Mouse (Mus musculus) right cerebral cortex, postnatal 14 days (tissue): ENCODE results near the gene Cbx7.

Experiments
- DNase-seq: peaks from one replicate; pipeline ENCODE4 v3.0.0; 2022

The Cbx7 gene

DNA sequence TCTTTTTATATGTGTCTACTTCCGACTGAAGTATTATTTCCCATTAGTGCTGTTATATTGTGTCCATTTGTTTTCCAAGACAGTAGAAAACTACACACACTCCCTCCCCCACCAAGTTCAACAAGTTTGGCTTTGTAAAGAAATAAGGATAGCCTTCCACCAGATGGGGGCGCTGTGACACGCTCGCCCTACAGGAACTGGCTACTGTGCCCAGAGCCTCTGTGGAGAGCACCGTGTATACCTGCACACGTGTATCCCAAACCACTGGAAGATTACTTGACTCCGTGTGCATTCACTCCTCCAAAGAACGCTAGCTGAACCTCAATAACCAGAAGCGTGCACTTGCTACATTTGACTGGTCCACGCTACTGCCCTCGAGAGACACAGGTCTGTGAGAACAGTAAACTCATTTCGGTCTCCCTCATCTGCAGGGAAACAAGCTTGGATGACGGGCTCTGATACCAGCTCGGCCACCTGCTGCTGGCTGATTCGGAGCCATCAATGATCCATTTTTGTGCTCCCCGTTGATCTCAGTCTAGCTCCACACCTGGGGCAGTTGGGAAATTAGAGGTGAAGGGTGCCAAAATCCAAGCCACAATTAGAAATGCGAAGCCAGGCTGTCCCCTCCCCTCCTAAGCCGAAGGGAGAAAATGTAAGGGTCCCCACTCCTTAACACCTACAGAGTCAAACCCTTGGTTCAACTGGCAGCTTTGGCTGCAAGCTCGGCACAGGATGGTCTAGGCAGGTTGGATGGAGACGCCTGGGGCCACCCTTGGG is 79.3 kb downstream of the Cbx7 start, which contains the start of gene Apobec3:
Gene Apobec3 (plus strand): TSS at position 224 of the 777 bp plus-strand sequence.
- peak; percentile 67 for DNase-seq

DNA sequence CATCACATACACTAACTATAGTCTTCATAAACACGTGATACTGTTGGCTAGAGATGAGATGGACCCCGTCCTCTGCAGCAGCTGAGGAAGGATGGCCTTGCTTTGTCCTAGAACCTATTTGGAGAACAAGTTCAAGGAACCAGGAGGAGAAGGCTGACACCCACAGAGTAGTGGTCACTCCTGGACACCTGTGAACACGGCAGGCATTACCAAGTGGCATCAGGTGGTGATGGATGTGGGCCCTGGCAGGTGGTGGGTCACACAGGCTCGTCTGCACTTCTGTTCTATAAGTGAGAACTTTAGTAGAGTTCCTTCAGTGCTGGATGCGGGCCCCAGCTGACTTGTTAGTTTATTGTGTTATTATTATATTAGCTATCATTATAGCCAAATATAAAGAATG is 86.1 kb downstream of the Cbx7 start:
- DNase-seq = no peak

GRCm38 (mm10) chr15:79883352-79883822 is 87.5 kb downstream of the Cbx7 start:
- DNase-seq = peak; percentile 92

- peak; percentile 66 for DNase-seq
Measured at GRCm38 (mm10) chr15:79882623-79883267, 88.2 kb downstream of the Cbx7 start.

- no peak for DNase-seq
Measured at GRCm38 (mm10) chr15:79880477-79880876, 90.4 kb downstream of the Cbx7 start.

DNA sequence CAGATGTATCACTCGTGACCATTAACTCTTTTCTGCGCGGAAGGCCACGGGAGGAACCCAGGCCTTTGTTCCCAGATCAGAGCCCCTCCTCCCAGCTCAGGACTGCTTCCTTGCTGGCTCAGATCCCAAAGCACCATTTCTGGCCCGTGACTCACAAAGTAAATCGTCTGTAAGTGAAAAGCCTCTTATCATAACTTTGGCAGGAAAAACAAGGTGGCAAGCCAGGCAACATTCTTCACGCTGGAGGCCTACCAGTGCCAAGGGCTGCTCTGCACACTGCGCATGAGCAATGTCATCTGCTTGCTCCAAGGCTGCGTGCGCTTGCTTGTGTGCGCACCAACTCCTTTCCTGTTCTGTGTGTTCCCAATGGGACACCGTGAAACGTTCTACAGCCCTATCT is 91.6 kb downstream of the Cbx7 start:
- DNase-seq = peak; percentile 68

GRCm38 (mm10) chr15:79878725-79879136 is 92.2 kb downstream of the Cbx7 start:
- no peak for DNase-seq

DNA sequence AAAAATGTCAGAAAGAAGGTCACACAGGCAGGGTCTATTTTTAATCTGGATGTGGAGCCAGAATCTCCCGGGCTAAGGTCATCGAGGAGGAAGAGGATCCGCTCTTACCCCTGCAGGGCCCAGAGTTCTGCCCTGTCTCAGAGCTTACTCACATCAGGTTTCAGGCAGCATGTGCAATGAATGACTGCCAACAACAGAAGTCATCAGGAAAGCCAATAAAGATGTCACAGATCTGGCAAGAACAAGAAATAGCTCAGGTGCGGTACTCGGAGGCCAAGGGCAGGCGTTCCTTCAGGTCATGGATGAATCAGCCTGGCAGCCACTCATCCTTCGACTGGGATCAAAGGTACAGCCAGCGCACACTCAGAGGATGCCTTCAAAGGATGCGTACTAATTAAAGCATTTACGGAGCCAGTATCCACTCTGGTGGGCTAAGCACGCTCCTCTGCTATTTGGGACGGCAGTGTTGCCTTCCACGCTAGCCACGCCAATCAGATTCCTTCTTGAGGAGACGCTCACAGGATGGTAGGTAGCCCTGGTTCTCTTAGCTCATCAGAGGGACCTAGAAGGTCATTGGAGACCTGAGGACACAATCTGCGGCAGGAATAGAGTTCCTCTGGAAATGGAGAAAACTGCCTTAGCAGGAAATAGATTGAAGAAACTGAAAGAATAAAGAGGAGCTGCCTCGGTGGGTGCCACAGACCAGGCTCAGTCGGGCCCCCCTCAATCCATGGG is 95.5 kb downstream of the Cbx7 start:
- no peak for DNase-seq

DNA sequence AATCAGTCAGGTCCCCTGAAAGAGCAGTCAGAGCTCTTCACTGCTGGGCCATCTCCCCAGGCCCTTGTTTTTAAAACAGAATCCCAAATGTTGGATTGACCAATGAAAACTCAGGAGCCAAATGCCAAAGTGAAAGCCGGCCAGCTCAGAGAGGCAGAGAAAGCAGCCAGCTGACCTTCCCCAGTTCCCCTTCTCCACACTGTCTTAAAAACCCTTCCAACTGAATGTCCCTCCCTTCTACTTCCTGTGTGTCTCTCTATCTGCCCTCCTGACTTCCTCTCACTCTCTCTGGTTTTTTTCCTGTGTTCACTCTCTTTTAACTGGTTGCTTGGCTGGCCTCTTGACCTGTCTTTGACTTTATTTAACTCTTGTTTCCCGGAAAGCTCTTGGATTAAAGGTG is 96.9 kb downstream of the Cbx7 start:
- no peak for DNase-seq

DNA sequence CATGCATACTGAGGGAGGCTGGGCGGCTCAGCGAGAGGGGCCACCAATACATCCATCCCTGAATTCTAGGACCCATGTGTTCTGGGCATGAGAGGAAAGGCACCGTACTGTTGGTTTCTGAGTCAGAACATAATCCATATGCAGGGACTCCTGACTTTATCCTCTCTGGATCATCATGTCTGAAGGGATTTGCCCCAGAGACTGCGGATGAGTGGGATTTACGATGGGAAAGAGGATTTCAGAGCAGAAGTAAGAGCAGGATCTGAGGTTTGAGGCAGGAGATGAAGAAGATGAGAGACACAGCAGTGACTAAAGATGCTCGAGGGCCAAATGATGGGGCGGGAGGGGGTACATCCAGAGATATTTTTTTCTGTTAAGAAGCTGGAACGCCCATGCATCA is 97.4 kb downstream of the Cbx7 start:
- no peak for DNase-seq

- no peak for DNase-seq
Measured at GRCm38 (mm10) chr15:79867260-79868002, 103.5 kb downstream of the Cbx7 start.
